Mouse (Mus musculus): ENCODE measurements at regions not wholly inside any gene's neighbourhood (a gene's known extent, or its start where the extent isn't known, plus 50 kb on each side); places are given as distances from the start of the nearest gene placed in this dataset.

DNA sequence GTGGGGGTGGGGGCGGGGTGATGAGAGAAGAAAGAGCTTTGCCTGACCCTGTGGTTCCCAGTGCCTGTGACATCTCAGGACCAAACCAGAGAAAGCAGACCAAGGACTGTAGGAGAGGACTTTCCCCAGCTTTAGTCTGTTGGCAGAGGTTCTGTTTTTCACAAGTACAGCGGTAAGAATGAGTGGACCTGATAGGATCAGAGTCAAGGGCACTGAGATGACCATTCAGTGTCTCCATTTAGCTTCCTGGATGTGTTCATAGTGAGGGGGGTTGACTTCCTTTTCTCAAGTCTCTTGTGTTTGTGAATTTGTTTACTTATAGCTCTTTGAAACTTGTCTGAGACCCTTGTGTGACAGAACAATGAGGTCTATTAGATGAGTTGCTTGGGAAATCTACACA is 167.9 kb downstream of the Klf7 start:
- TF ChIP-seq CTCF (IDR thresholded peaks at IDR 0.05; ENCODE audit: low read depth, low read length) (no peak), POLR2A (IDR thresholded peaks at IDR 0.05; ENCODE audit: borderline replicate concordance, low read depth, low read length) (no peak)

Data from bone marrow macrophage, adult 2 months (primary cell).